40 mouse cellular contexts compared by ENCODE assay signal in the genomic region with DNA sequence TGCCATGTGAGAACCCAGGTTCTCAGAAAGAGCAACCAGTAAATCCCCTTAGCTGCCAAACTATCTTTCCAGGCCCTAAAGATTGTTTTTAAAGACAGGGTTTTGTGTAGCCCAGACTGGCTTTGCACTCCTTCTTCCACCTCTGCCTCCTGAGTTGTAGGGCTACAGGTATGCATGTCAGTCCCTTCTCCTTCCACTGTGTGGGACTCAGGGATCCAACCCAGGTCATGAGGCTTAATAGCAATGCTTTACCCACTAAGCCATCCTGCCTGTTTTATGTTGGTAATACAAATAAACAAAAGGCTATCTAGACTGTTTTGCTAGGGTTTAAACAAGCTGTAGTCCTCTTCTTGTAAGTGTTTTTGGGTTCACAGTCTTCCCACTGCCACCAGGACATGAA. TPM values are rescaled to one million over a fixed set of nuclear protein-coding genes. Genes with fewer than 3 reads are reported as not detected.
"Had no signal": no experiment of that assay in that cellular context is flagged by ENCODE, and none has a peak within 500 bp of the region (broad histone marks: within the 10 kb centered on the region; RNA-seq: fewer than 3 reads in every experiment).

No protein-coding gene starts in this region.

- H3K4me2 ChIP-seq: heart, embryonic 11.5 days; heart, embryonic 13.5 days; heart, embryonic 15.5 days; hindbrain, embryonic 13.5 days; hindbrain, embryonic 15.5 days; limb, embryonic 13.5 days; limb, embryonic 15.5 days; liver, embryonic 12.5 days had no signal

- H3K9ac ChIP-seq: forebrain, postnatal 0 days; heart, embryonic 13.5 days; heart, embryonic 15.5 days; hindbrain, embryonic 13.5 days; hindbrain, embryonic 15.5 days; intestine, embryonic 15.5 days; limb, embryonic 13.5 days; limb, embryonic 15.5 days; liver, embryonic 12.5 days had no signal

- H3K27ac ChIP-seq: hindbrain, embryonic 13.5 days; hindbrain, embryonic 15.5 days; hindbrain, postnatal 0 days; layer of hippocampus, adult 2 months; limb, embryonic 13.5 days; liver, embryonic 12.5 days had no signal

- H3K9me3 ChIP-seq: heart, embryonic 13.5 days; heart, embryonic 15.5 days; hindbrain, embryonic 13.5 days; hindbrain, embryonic 15.5 days; intestine, embryonic 15.5 days; limb, embryonic 13.5 days; limb, embryonic 15.5 days; liver, embryonic 12.5 days had no signal

- H3K27me3 ChIP-seq: heart, embryonic 13.5 days; heart, embryonic 15.5 days; hindbrain, embryonic 13.5 days; hindbrain, embryonic 15.5 days; intestine, embryonic 15.5 days; limb, embryonic 13.5 days; limb, embryonic 15.5 days; liver, embryonic 12.5 days had no signal

- H3K4me1 ChIP-seq: hindbrain, embryonic 13.5 days; hindbrain, embryonic 15.5 days had no signal

- DNase-seq: forebrain, postnatal 0 days; gastrocnemius, postnatal 14 days; gastrocnemius, postnatal 36 days; heart, adult 18-20 months; heart, postnatal 14 days; heart, postnatal 36 days; kidney, adult 18-20 months; kidney, adult 8-10 months; kidney, postnatal 10 days; kidney, postnatal 25 days; kidney, postnatal 4 days; layer of hippocampus, postnatal 36 days; left cerebral cortex, postnatal 4 days had no signal

- H3K36me3 ChIP-seq: heart, embryonic 15.5 days; hindbrain, embryonic 13.5 days; hindbrain, embryonic 15.5 days; intestine, embryonic 15.5 days had no signal

- H3K4me3 ChIP-seq: heart, embryonic 13.5 days; heart, embryonic 15.5 days; hindbrain, embryonic 13.5 days; hindbrain, embryonic 15.5 days; intestine, embryonic 15.5 days; layer of hippocampus, adult 2 months; limb, embryonic 13.5 days; limb, embryonic 15.5 days; liver, embryonic 12.5 days had no signal

- ATAC-seq: forebrain, postnatal 0 days; hindbrain, postnatal 0 days; inflammation-experienced regulatory T-cells, adult 6 months; intestine, postnatal 0 days; liver, embryonic 12.5 days had no signal

RNA-seq across cellular contexts. Expression of a gene that starts 2.9 kb away (rescaled TPM):
- total RNA-seq: forebrain, postnatal 0 days; gastrocnemius, adult 18-20 months; gastrocnemius, adult 8-10 months; gastrocnemius, postnatal 14 days; gastrocnemius, postnatal 36 days; heart, adult 18-20 months; heart, postnatal 14 days; hematopoietic stem cell, adult 5-6 weeks; hindbrain, postnatal 0 days; layer of hippocampus, adult 2 months; layer of hippocampus, postnatal 14 days; layer of hippocampus, postnatal 36 days; left cerebral cortex, adult 18-20 months; left cerebral cortex, adult 8-10 months; left cerebral cortex, postnatal 10 days; left cerebral cortex, postnatal 25 days; left cerebral cortex, postnatal 4 days had no signal
- polyA plus RNA-seq: forebrain, postnatal 0 days; heart, embryonic 13.5 days; heart, embryonic 15.5 days; heart, postnatal 0 days; hindbrain, embryonic 11.5 days; hindbrain, embryonic 13.5 days; hindbrain, embryonic 15.5 days; hindbrain, postnatal 0 days; intestine, embryonic 15.5 days; kidney, embryonic 14.5 days; kidney, embryonic 16.5 days; limb, embryonic 11.5 days; limb, embryonic 13.5 days; liver, embryonic 12.5 days had no signal

RNA-seq across cellular contexts. Expression of a gene that starts 28.4 kb away (rescaled TPM):
- total RNA-seq: forebrain, postnatal 0 days; gastrocnemius, adult 18-20 months; gastrocnemius, adult 8-10 months; gastrocnemius, postnatal 14 days; gastrocnemius, postnatal 36 days; heart, adult 18-20 months; heart, postnatal 14 days; heart, postnatal 36 days; hematopoietic stem cell, adult 5-6 weeks; hindbrain, postnatal 0 days; layer of hippocampus, adult 2 months; left cerebral cortex, postnatal 25 days; left cerebral cortex, postnatal 4 days had no signal
- polyA plus RNA-seq: forebrain, postnatal 0 days; heart, embryonic 11.5 days; heart, embryonic 13.5 days; hindbrain, embryonic 13.5 days; hindbrain, embryonic 15.5 days; intestine, embryonic 15.5 days; kidney, embryonic 14.5 days; kidney, embryonic 16.5 days; limb, embryonic 11.5 days; limb, embryonic 13.5 days; limb, embryonic 15.5 days had no signal

RNA-seq across cellular contexts. Expression of a gene that starts 28.5 kb away (rescaled TPM):
- total RNA-seq: forebrain, postnatal 0 days; gastrocnemius, adult 18-20 months; gastrocnemius, adult 8-10 months; gastrocnemius, postnatal 14 days; gastrocnemius, postnatal 36 days; heart, adult 18-20 months; heart, postnatal 14 days; heart, postnatal 36 days; hematopoietic stem cell, adult 5-6 weeks; hindbrain, postnatal 0 days; layer of hippocampus, adult 2 months; layer of hippocampus, postnatal 14 days; layer of hippocampus, postnatal 36 days; left cerebral cortex, adult 18-20 months; left cerebral cortex, adult 8-10 months; left cerebral cortex, postnatal 10 days; left cerebral cortex, postnatal 25 days; left cerebral cortex, postnatal 4 days had no signal
- polyA plus RNA-seq: forebrain, postnatal 0 days; gonadal fat pad, adult 2 months; heart, embryonic 11.5 days; heart, embryonic 13.5 days; heart, embryonic 15.5 days; heart, postnatal 0 days; hindbrain, embryonic 11.5 days; hindbrain, embryonic 13.5 days; hindbrain, postnatal 0 days; inflammation-experienced regulatory T-cells, adult 6 months; intestine, embryonic 15.5 days; intestine, postnatal 0 days; kidney, embryonic 14.5 days; kidney, embryonic 16.5 days; limb, embryonic 11.5 days; limb, embryonic 13.5 days; limb, embryonic 15.5 days; liver, embryonic 12.5 days had no signal
